21 mouse cellular contexts compared by ENCODE assay signal in genomic region chr11:86607808-86608350, GRCm38 (mm10).
DNase-seq lines count a peak whose midpoint lies in the region; TF ChIP-seq lines count a peak whose summit lies in the region.
"Had no signal": no experiment of that assay in that cellular context is flagged by ENCODE, and none has a peak within 500 bp of the region (broad histone marks: within the 10 kb centered on the region; RNA-seq: fewer than 3 reads in every experiment).

No protein-coding gene starts in this region.

- no peaks in the 10 kb centered on the region for H3K27me3 ChIP-seq in myocyte (ENCODE audit: control insufficient read depth, insufficient read depth, insufficient read length)
- H3K27me3 ChIP-seq: embryonic facial prominence, embryonic 13.5 days; forebrain, embryonic 15.5 days; hindbrain, embryonic 12.5 days; hindbrain, embryonic 15.5 days had no signal

- TF ChIP-seq POLR2A in myocyte (IDR thresholded peaks at IDR 0.05; ENCODE audit: insufficient read length, low read depth) = no peak

- H3K4me2 ChIP-seq in myocyte (ENCODE audit: low read depth) = peak overlapping the region; percentile 47
- H3K4me2 ChIP-seq: embryonic facial prominence, embryonic 13.5 days; forebrain, embryonic 15.5 days; heart, embryonic 11.5 days; hindbrain, embryonic 12.5 days; hindbrain, embryonic 15.5 days had no signal

- DNase-seq in 3134 (ENCODE audit: extremely low read depth, insufficient read length, low spot score) = peak; percentile 42
- DNase-seq in Muller cell, postnatal 12 days (ENCODE audit: inconsistent ontology term) = peak; percentile 92
- peak; percentile 20 for DNase-seq in adipocyte (ENCODE audit: low spot score)
- no peak for DNase-seq in embryo, embryonic 10 days (ENCODE audit: low spot score)
- DNase-seq in natural killer cell, adult 2 months (ENCODE audit: low spot score in 2 of 2) = no peak
- DNase-seq in urinary bladder, postnatal 10 days (ENCODE audit: low spot score) = no peak
- DNase-seq: adrenal gland, postnatal 10 days; adrenal gland, postnatal 36 days; cerebellum, adult 18-20 months; cerebellum, adult 9-10 months; cerebellum, postnatal 25 days; embryo, embryonic 11 days; gastrocnemius, postnatal 10 days; kidney, adult 2 months had no signal

- no peak overlapping the region for H3ac ChIP-seq in myocyte (ENCODE audit: control insufficient read depth, insufficient read length)

- H3K79me2 ChIP-seq in myocyte (ENCODE audit: control insufficient read depth, insufficient read depth) = peaks cover 8% of the 10 kb centered on the region

- no peak overlapping the region for H3K4me3 ChIP-seq in myocyte
- H3K4me3 ChIP-seq: embryonic facial prominence, embryonic 10.5 days; embryonic facial prominence, embryonic 13.5 days; forebrain, embryonic 15.5 days; hindbrain, embryonic 12.5 days; hindbrain, embryonic 15.5 days had no signal

- H3K36me3 ChIP-seq in myocyte (ENCODE audit: control insufficient read depth, insufficient read depth) = peaks cover 18% of the 10 kb centered on the region

TF ChIP-seq in myocyte, 11 proteins besides CTCF, POLR2A, EP300 and RAD21:
- TF ChIP-seq USF1 (IDR thresholded peaks at IDR 0.05; ENCODE audit: low read depth) (peak; percentile 5), E2F4 (IDR thresholded peaks at IDR 0.05; ENCODE audit: insufficient read depth) (no peak), SRF (IDR thresholded peaks at IDR 0.05; ENCODE audit: control insufficient read depth, insufficient read length, low read depth) (no peak)
TF ChIP-seq in myocyte: peak in this region for 1.

Comparison
In these comparisons a context has a peak if more than half of its experiments do, and no peak if none do; other contexts are left out.
1. DNase-seq: peak in 3134 (single experiment), Muller cell, postnatal 12 days (single experiment) and adipocyte (single experiment); none in embryo, embryonic 10 days (single experiment), natural killer cell, adult 2 months (0 of 2) and urinary bladder, postnatal 10 days (single experiment).